Mouse (Mus musculus): ENCODE data around the gene Hs3st6. TPM values are rescaled to one million over a fixed set of nuclear protein-coding genes. Genes with fewer than 3 reads are reported as not detected.

The Hs3st6 gene
- total RNA-seq, 1 experiment: 1.6 TPM

DNA sequence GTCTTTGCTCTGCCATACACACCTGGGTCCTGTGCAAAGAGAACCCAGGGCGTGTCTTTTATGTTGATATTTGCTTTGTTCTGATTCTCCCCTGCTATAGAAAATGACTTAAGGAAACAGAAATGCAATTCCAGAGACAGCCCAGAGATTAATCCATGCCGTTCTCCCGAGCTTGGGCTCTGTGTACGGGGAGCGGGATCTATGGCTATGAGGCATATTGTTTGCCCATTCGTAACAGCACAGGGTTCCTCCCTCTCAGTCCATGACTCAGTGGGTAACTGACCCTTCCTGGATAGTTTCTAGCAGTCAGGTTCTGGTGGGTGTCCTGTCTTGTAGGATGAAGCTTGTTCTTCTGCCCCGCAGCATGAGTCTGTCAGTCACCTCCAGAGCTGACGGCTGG, 22.4 kb downstream of the Hs3st6 start:
- no peak for TF ChIP-seq ZNF384 (IDR thresholded peaks at IDR 0.05; ENCODE audit: low read depth, low read length)
- TF ChIP-seq CHD2 (IDR thresholded peaks at IDR 0.05; ENCODE audit: low read depth, low read length): no peak
- no peak for TF ChIP-seq MAFK (IDR thresholded peaks at IDR 0.05; ENCODE audit: insufficient read depth, low read depth, low read length)
- no peak for TF ChIP-seq ZC3H11A (IDR thresholded peaks at IDR 0.05; ENCODE audit: borderline replicate concordance, low read depth, low read length)
- TF ChIP-seq HCFC1 (IDR thresholded peaks at IDR 0.05; ENCODE audit: borderline replicate concordance, insufficient read depth, low read length): no peak
- Histone ChIP-seq H3K27ac (ENCODE audit: insufficient read depth, low read depth, low read length, poor library complexity, severe bottlenecking) (no peak overlapping the region), H3K9me3 (ENCODE audit: control insufficient read depth, insufficient read depth, low read depth, low read length) (no peaks in the 10 kb centered on the region), H3K9ac (ENCODE audit: insufficient read depth, low read depth, low read length, poor library complexity, severe bottlenecking) (no peak overlapping the region), H3K4me3 (ENCODE audit: insufficient read depth in 1 of 2, low read depth in 1 of 2, low read length in 2 of 2, poor library complexity in 1 of 2, severe bottlenecking in 1 of 2) (no peak overlapping the region), H3K4me1 (ENCODE audit: control insufficient read depth in 2 of 2, insufficient read depth in 2 of 2, low read length in 2 of 2, poor library complexity in 1 of 2) (peaks cover 1 to 17% of the 10 kb centered on the region in 2 experiments; a peak in 3 of 4 replicates), H3K36me3 (ENCODE audit: control insufficient read depth, insufficient read depth, low read length, poor library complexity, severe bottlenecking) (no peaks in the 10 kb centered on the region)
- no peak for DNase-seq (ENCODE audit: low read depth, low spot score)
- in situ Hi-C loops (cut with MboI; ENCODE audit: low sequenced_read_pairs in 2 of 2, unreplicated experiment in 2 of 2): no loop called here

DNA sequence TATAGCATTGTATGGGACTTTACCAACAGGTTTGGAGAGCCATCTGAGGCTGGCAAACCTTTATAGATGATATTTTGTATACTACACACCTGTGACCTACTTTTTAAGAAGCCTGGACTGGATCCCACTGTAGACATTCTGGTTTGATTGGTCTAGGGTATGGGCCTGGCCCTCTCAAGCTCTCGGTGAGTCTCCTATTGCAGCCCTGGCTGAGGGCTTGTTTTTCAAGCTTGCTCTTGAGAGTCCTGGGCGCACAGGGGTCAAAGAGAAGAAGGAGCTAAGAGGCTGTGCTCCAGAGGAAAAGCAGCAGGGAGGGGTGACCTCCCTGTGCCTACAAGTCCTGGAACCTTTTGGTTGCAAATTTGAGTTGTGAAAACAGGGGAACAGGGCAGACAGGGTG, 24.3 kb downstream of the Hs3st6 start:
- no peaks in the 10 kb centered on the region for H3K9me3 ChIP-seq (ENCODE audit: control insufficient read depth, insufficient read depth, low read depth, low read length)
- TF ChIP-seq MAFK (IDR thresholded peaks at IDR 0.05; ENCODE audit: insufficient read depth, low read depth, low read length) (no peak), HCFC1 (IDR thresholded peaks at IDR 0.05; ENCODE audit: borderline replicate concordance, insufficient read depth, low read length) (no peak), ZC3H11A (IDR thresholded peaks at IDR 0.05; ENCODE audit: borderline replicate concordance, low read depth, low read length) (no peak), CHD2 (IDR thresholded peaks at IDR 0.05; ENCODE audit: low read depth, low read length) (no peak), ZNF384 (IDR thresholded peaks at IDR 0.05; ENCODE audit: low read depth, low read length) (no peak)
- in situ Hi-C loops (cut with MboI; ENCODE audit: low sequenced_read_pairs in 2 of 2, unreplicated experiment in 2 of 2): no loop called here
- DNase-seq (ENCODE audit: low read depth, low spot score): no peak
- no peak overlapping the region for H3K4me3 ChIP-seq (ENCODE audit: insufficient read depth in 1 of 2, low read depth in 1 of 2, low read length in 2 of 2, poor library complexity in 1 of 2, severe bottlenecking in 1 of 2)
- no peaks in the 10 kb centered on the region for H3K36me3 ChIP-seq (ENCODE audit: control insufficient read depth, insufficient read depth, low read length, poor library complexity, severe bottlenecking)
- H3K27ac ChIP-seq (ENCODE audit: insufficient read depth, low read depth, low read length, poor library complexity, severe bottlenecking): no peak overlapping the region
- H3K9ac ChIP-seq (ENCODE audit: insufficient read depth, low read depth, low read length, poor library complexity, severe bottlenecking): no peak overlapping the region
- peaks cover 1 to 17% of the 10 kb centered on the region in 2 experiments; a peak in 3 of 4 replicates for H3K4me1 ChIP-seq (ENCODE audit: control insufficient read depth in 2 of 2, insufficient read depth in 2 of 2, low read length in 2 of 2, poor library complexity in 1 of 2)

DNA sequence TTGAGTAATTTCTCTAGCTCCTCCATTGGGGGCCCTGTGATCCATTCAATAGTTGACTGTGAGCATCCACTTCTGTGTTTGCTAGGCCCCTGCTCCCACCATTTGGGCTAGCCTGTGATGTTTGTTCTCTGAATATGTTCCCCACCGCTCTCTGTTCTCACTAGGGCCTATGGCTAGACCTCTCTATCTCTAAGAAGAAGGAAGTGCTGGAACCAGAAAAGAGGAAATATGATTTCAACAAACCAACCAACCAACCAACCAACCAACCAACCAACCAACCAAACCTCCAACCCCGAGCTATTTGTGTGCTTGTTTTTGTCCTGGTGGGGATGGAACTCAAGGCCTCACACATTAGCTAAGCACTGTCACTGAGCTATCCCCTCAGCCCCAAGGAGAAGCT, 28.0 kb downstream of the Hs3st6 start:
- Histone ChIP-seq H3K27ac (ENCODE audit: insufficient read depth, low read depth, low read length, poor library complexity, severe bottlenecking) (no peak overlapping the region), H3K9me3 (ENCODE audit: control insufficient read depth, insufficient read depth, low read depth, low read length) (no peaks in the 10 kb centered on the region), H3K36me3 (ENCODE audit: control insufficient read depth, insufficient read depth, low read length, poor library complexity, severe bottlenecking) (no peaks in the 10 kb centered on the region), H3K4me3 (ENCODE audit: insufficient read depth in 1 of 2, low read depth in 1 of 2, low read length in 2 of 2, poor library complexity in 1 of 2, severe bottlenecking in 1 of 2) (no peak overlapping the region), H3K4me1 (ENCODE audit: control insufficient read depth in 2 of 2, insufficient read depth in 2 of 2, low read length in 2 of 2, poor library complexity in 1 of 2) (peaks cover 1 to 2% of the 10 kb centered on the region in 2 experiments; a peak in 1 of 4 replicates), H3K9ac (ENCODE audit: insufficient read depth, low read depth, low read length, poor library complexity, severe bottlenecking) (no peak overlapping the region)
- DNase-seq (ENCODE audit: low read depth, low spot score): no peak
- in situ Hi-C loops (cut with MboI; ENCODE audit: low sequenced_read_pairs in 2 of 2, unreplicated experiment in 2 of 2): no loop called here
- TF ChIP-seq MAFK (IDR thresholded peaks at IDR 0.05; ENCODE audit: insufficient read depth, low read depth, low read length) (no peak), HCFC1 (IDR thresholded peaks at IDR 0.05; ENCODE audit: borderline replicate concordance, insufficient read depth, low read length) (no peak), ZNF384 (IDR thresholded peaks at IDR 0.05; ENCODE audit: low read depth, low read length) (no peak), ZC3H11A (IDR thresholded peaks at IDR 0.05; ENCODE audit: borderline replicate concordance, low read depth, low read length) (no peak), CHD2 (IDR thresholded peaks at IDR 0.05; ENCODE audit: low read depth, low read length) (no peak)

DNA sequence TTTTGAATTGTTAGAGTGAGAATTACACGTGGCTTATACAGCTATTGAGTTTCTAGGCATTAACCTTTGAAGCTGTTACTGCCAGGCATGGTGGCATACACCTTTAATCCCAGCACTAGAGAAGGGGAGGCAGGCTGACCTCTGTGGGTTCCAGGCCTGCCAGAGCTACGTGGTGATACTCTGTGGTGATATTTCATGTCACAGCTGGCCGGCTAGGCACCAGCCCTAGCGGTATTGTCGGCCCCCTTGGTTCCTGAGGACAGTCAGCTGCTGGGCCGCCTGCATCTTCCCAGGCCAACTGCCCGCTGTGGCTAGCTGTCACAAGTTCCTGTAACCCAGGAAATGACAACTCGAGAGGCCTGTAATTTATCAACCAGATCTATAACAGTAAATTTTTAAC, 39.4 kb downstream of the Hs3st6 start:
- H3K4me1 ChIP-seq (ENCODE audit: control insufficient read depth in 2 of 2, insufficient read depth in 2 of 2, low read length in 2 of 2, poor library complexity in 1 of 2): peaks cover 0 to 3% of the 10 kb centered on the region in 2 experiments; a peak in 2 of 4 replicates
- no peaks in the 10 kb centered on the region for H3K9me3 ChIP-seq (ENCODE audit: control insufficient read depth, insufficient read depth, low read depth, low read length)
- H3K4me3 ChIP-seq (ENCODE audit: insufficient read depth in 1 of 2, low read depth in 1 of 2, low read length in 2 of 2, poor library complexity in 1 of 2, severe bottlenecking in 1 of 2): no peak overlapping the region
- TF ChIP-seq HCFC1 (IDR thresholded peaks at IDR 0.05; ENCODE audit: borderline replicate concordance, insufficient read depth, low read length): no peak
- TF ChIP-seq CHD2 (IDR thresholded peaks at IDR 0.05; ENCODE audit: low read depth, low read length): no peak
- TF ChIP-seq MAFK (IDR thresholded peaks at IDR 0.05; ENCODE audit: insufficient read depth, low read depth, low read length): no peak
- no peak for TF ChIP-seq ZC3H11A (IDR thresholded peaks at IDR 0.05; ENCODE audit: borderline replicate concordance, low read depth, low read length)
- TF ChIP-seq ZNF384 (IDR thresholded peaks at IDR 0.05; ENCODE audit: low read depth, low read length): no peak
- in situ Hi-C loops (cut with MboI; ENCODE audit: low sequenced_read_pairs in 2 of 2, unreplicated experiment in 2 of 2): no loop called here
- H3K36me3 ChIP-seq (ENCODE audit: control insufficient read depth, insufficient read depth, low read length, poor library complexity, severe bottlenecking): no peaks in the 10 kb centered on the region
- H3K27ac ChIP-seq (ENCODE audit: insufficient read depth, low read depth, low read length, poor library complexity, severe bottlenecking): no peak overlapping the region
- H3K9ac ChIP-seq (ENCODE audit: insufficient read depth, low read depth, low read length, poor library complexity, severe bottlenecking): no peak overlapping the region
- DNase-seq (ENCODE audit: low read depth, low spot score): no peak

DNA sequence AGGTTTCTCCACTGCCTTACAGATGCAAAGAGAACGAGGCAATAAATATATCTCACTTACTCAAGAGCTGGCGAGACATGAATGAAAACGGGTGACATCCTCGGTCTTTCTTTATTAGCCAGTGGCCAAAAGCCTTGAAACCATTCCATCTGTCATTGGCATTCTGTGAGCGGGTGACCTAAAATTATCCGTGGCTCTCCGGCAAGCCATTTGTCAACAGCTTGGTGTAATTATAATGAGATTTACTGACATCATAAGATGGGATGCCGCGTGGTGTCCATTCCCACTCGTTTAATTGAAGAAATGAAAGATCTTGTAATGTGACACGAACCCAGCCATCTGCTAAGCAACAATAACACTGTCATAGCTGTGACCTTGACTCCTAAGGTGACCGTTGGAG, 42.0 kb downstream of the Hs3st6 start:
- no peak overlapping the region for H3K4me3 ChIP-seq (ENCODE audit: insufficient read depth in 1 of 2, low read depth in 1 of 2, low read length in 2 of 2, poor library complexity in 1 of 2, severe bottlenecking in 1 of 2)
- in situ Hi-C loops (cut with MboI; ENCODE audit: low sequenced_read_pairs in 2 of 2, unreplicated experiment in 2 of 2): no loop called here
- TF ChIP-seq ZC3H11A (IDR thresholded peaks at IDR 0.05; ENCODE audit: borderline replicate concordance, low read depth, low read length) (no peak), CHD2 (IDR thresholded peaks at IDR 0.05; ENCODE audit: low read depth, low read length) (no peak), MAFK (IDR thresholded peaks at IDR 0.05; ENCODE audit: insufficient read depth, low read depth, low read length) (no peak), HCFC1 (IDR thresholded peaks at IDR 0.05; ENCODE audit: borderline replicate concordance, insufficient read depth, low read length) (no peak), ZNF384 (IDR thresholded peaks at IDR 0.05; ENCODE audit: low read depth, low read length) (no peak)
- peaks cover 0 to 3% of the 10 kb centered on the region in 2 experiments; a peak in 2 of 4 replicates for H3K4me1 ChIP-seq (ENCODE audit: control insufficient read depth in 2 of 2, insufficient read depth in 2 of 2, low read length in 2 of 2, poor library complexity in 1 of 2)
- no peaks in the 10 kb centered on the region for H3K36me3 ChIP-seq (ENCODE audit: control insufficient read depth, insufficient read depth, low read length, poor library complexity, severe bottlenecking)
- no peak overlapping the region for H3K27ac ChIP-seq (ENCODE audit: insufficient read depth, low read depth, low read length, poor library complexity, severe bottlenecking)
- H3K9ac ChIP-seq (ENCODE audit: insufficient read depth, low read depth, low read length, poor library complexity, severe bottlenecking): no peak overlapping the region
- no peak for DNase-seq (ENCODE audit: low read depth, low spot score)
- no peaks in the 10 kb centered on the region for H3K9me3 ChIP-seq (ENCODE audit: control insufficient read depth, insufficient read depth, low read depth, low read length)

Data from ES-E14 (cell line).